Mouse (Mus musculus) liver, postnatal 0 days (tissue): ENCODE results near the gene Hist1h2ba. TPM values are rescaled to one million over a fixed set of nuclear protein-coding genes. Genes with fewer than 3 reads are reported as not detected.

ENCODE experiments used
- ATAC-seq: fragments of 200-750 bp; cut with Nextera tagmentation; 2 replicates; pipeline ENCODE4 v1.8.0; 2017; ENCODE audit warnings: mild to moderate bottlenecking, moderate library complexity
- DNase-seq: peaks from one replicate; pipeline ENCODE4 v3.0.0-alpha.2; 2016
- H3K27ac ChIP-seq: fragments of 300-500 bp; sonication (generic); 2 replicates; pipeline ENCODE4 v1.5.1; 2014; ENCODE audit warnings: antibody characterized with exemption, moderate library complexity, mild to moderate bottlenecking, low read depth
- H3K27me3 ChIP-seq: fragments of 300-500 bp; sonication (generic); 2 replicates; pipeline ENCODE4 v1.6.1; 2014; ENCODE audit warnings: low read length, control low read depth, mixed read lengths; ENCODE audit not compliant: insufficient read depth
- H3K36me3 ChIP-seq: fragments of 300-500 bp; sonication (generic); replicated peaks from 2 replicates; pipeline ENCODE4 v1.6.1; 2014; ENCODE audit warnings: mild to moderate bottlenecking, control low read depth, low read length, moderate library complexity, mixed read lengths; ENCODE audit not compliant: insufficient read depth
- H3K4me1 ChIP-seq: fragments of 300-500 bp; sonication (generic); 2 replicates; pipeline ENCODE4 v1.6.1; 2014; ENCODE audit warnings: antibody characterized with exemption, mild to moderate bottlenecking, control low read depth; ENCODE audit not compliant: insufficient read depth
- H3K4me2 ChIP-seq: fragments of 300-500 bp; sonication (generic); 2 replicates; pipeline ENCODE4 v1.6.1; 2014; ENCODE audit warnings: low read depth, mild to moderate bottlenecking, low read length, moderate library complexity, mixed read lengths
- H3K4me3 ChIP-seq: fragments of 300-500 bp; sonication (generic); 2 replicates; pipeline ENCODE4 v1.5.1; 2014; ENCODE audit warnings: low read depth, low read length
- H3K9ac ChIP-seq: fragments of 300-500 bp; sonication (generic); replicated peaks from 2 replicates; pipeline ENCODE4 v1.6.1; 2014; ENCODE audit warnings: mild to moderate bottlenecking, moderate library complexity
- H3K9me3 ChIP-seq: fragments of 300-500 bp; sonication (generic); 2 replicates; pipeline ENCODE4 v1.6.1; 2016; ENCODE audit warnings: mild to moderate bottlenecking, control low read depth, low read length, mixed read lengths
- CTCF ChIP-seq: sonication (generic); IDR thresholded peaks from 2 replicates; pipeline ENCODE4 v1.5.1; 2016; ENCODE audit warnings: antibody characterized with exemption, low read depth
- EP300 ChIP-seq: IDR thresholded peaks from 2 replicates; pipeline ENCODE4 v1.6.1; 2016; ENCODE audit warnings: antibody characterized with exemption, low read depth, mild to moderate bottlenecking
- WGBS: fragments of 180-500 bp; shearing (Covaris S2); extraction: QIAGEN DNeasy Blood & Tissue Kit; methylation state at CpG from one replicate; pipeline ENCODE4 v1.1.7; 2014; ENCODE audit not compliant: insufficient replicate concordance; 5-methylcytosine and 5-hydroxymethylcytosine counted together
- polyA plus RNA-seq: library from polyadenylated mRNA; unstranded; fragments of >200 nt; fragmentation: Nextera tagmentation; extraction: Ambion mirVana; gene quantifications from 2 replicates; pipeline ENCODE4 v1.2.1, GENCODE M21; 2015

The Hist1h2ba gene
- polyA plus RNA-seq, 1 experiment from 2014 or later = not detected

- no peak for TF ChIP-seq CTCF
- no peak for TF ChIP-seq EP300
- H3K4me3 ChIP-seq = no peak within 1 kb of the TSS
- H3K9ac ChIP-seq = no peak within 1 kb of the TSS; the same call in 1 of the 2 replicates
- H3K27ac ChIP-seq = peak within 1 kb of the TSS; percentile 84
- H3K4me2 ChIP-seq = 0 out of 2 replicates have a peak within 1 kb of the TSS, but pooled peaks have one; percentile 30
- no peak for DNase-seq
- 45% methylated on average over 9 of the region's 9 CpGs for WGBS
- no peaks in the 10 kb centered on the region for H3K36me3 ChIP-seq
- H3K27me3 ChIP-seq = no peaks in the 10 kb centered on the region
- no peak for ATAC-seq
- no peaks in the 10 kb centered on the region for H3K9me3 ChIP-seq
- peaks cover 55% of the 10 kb centered on the region for H3K4me1 ChIP-seq
Observed at GRCm38 (mm10) chr13:23914376-23915167, 19.4 kb downstream of the Hist1h2ba start, which contains the start of gene Slc17a4. Slc17a4 (minus strand) TSS chr13:23915009.

DNA sequence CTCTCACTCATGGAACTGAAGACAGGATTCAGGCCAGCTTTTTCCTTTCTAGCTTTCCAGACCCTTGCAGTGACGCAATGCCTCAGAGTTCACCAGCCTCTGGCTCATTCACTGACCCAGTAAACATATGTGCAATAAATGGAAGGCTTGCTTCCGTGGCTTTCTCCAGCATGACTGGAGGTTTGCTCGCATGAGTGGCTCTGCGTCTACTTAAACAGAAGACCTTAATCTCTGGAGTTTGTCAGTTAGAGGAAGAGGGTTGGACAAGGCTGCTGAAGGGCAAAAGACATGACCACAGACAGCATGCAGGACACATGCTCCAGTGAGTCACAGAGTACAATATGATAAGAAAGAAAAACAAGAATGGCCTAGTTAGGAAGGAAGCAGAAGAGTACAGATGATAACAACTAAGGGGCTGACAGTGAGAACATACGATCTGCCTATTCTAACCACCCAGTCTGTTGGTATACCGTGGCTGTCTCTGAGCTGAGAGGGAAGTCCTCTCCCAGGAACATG is 20.1 kb downstream of the Hist1h2ba start:
- Histone ChIP-seq H3K27me3 (no peaks in the 10 kb centered on the region), H3K4me2 (no peak overlapping the region), H3K36me3 (no peaks in the 10 kb centered on the region), H3K9me3 (no peaks in the 10 kb centered on the region), H3K4me3 (no peak overlapping the region), H3K4me1 (peaks cover 55% of the 10 kb centered on the region), H3K27ac (peak overlapping the region; percentile 84), H3K9ac (no peak overlapping the region; the same call in 1 of the 2 replicates)
- WGBS = 3% methylated on average over 6 of the region's 6 CpGs
- peak; percentile 86 for ATAC-seq
- peak; percentile 67 for DNase-seq
- TF ChIP-seq CTCF = no peak
- peak; percentile 90 for TF ChIP-seq EP300

DNA sequence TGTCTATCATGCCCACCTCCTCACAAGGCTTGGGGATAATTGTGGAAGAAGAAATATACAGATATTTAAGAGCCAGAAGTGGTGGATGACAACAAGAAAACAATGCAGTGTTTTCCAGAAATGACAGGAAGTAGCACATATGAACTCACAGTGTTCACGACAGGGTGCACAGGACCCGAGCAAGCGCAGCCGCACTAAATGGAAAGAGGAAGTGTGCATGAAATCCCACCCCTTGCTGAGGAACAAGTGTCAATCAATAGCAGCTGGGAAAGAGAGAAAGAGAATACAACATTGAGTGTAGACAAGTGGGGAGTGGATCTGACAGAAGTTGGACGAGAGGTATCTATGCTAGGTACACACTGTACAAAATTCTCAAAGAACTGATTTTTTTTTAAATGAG is 22.6 kb downstream of the Hist1h2ba start:
- no peak for DNase-seq
- peaks cover 47% of the 10 kb centered on the region for H3K4me1 ChIP-seq
- no peak for TF ChIP-seq EP300
- no peak for TF ChIP-seq CTCF

GRCm38 (mm10) chr13:23910121-23910520 is 23.8 kb downstream of the Hist1h2ba start:
- Histone ChIP-seq H3K4me3 (no peak overlapping the region), H3K4me1 (peaks cover 35% of the 10 kb centered on the region), H3K9me3 (no peaks in the 10 kb centered on the region), H3K4me2 (no peak overlapping the region), H3K9ac (no peak overlapping the region), H3K27me3 (no peaks in the 10 kb centered on the region), H3K36me3 (no peaks in the 10 kb centered on the region), H3K27ac (no peak overlapping the region)
- no peak for ATAC-seq
- TF ChIP-seq CTCF (no peak), EP300 (no peak)
- WGBS = 42% methylated on average over 5 of the region's 5 CpGs
- no peak for DNase-seq

More for the DNA sequence above, 22.6 kb downstream of the Hist1h2ba start:
- ATAC-seq = no peak
- Histone ChIP-seq H3K9me3 (no peaks in the 10 kb centered on the region), H3K4me2 (no peak overlapping the region), H3K27ac (no peak overlapping the region), H3K9ac (no peak overlapping the region), H3K27me3 (no peaks in the 10 kb centered on the region), H3K36me3 (no peaks in the 10 kb centered on the region), H3K4me3 (no peak overlapping the region)
- whole genome bisulfite sequencing = 27% methylated on average over 5 of the region's 5 CpGs

DNA sequence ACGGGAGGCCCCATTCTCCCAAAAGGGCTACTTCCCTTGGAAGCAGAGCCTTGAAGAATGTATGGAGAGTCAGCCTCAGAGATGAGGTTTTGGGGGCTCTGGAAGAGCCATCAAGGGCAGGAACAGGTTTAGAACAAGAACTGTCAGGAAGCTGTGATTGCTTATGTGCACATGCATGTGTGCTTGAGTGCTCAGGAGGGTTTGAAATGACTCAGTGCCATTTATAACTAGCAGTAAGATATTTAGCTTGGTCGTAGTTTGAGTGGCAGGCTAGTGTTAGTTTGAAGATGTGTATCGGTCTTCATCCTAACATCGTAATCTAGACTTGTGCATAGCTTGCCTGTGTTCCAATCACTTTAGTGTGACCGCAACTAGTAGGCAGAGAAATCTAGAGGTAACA is 27.1 kb downstream of the Hist1h2ba start:
- H3K4me1 ChIP-seq = peaks cover 7% of the 10 kb centered on the region
- WGBS = 86% methylated on average over 5 of the region's 5 CpGs
- no peak overlapping the region for H3K9ac ChIP-seq
- no peak overlapping the region for H3K27ac ChIP-seq
- no peak overlapping the region for H3K4me2 ChIP-seq
- no peaks in the 10 kb centered on the region for H3K36me3 ChIP-seq
- no peaks in the 10 kb centered on the region for H3K27me3 ChIP-seq
- no peak for ATAC-seq
- DNase-seq = no peak
- TF ChIP-seq CTCF = no peak
- TF ChIP-seq EP300 = no peak
- no peak overlapping the region for H3K4me3 ChIP-seq
- H3K9me3 ChIP-seq = no peaks in the 10 kb centered on the region

- no peaks in the 10 kb centered on the region for H3K9me3 ChIP-seq
- 24% methylated on average over 6 of the region's 6 CpGs for WGBS
- peaks cover 5% of the 10 kb centered on the region; the same call in 1 of the 2 replicates for H3K4me1 ChIP-seq
- TF ChIP-seq EP300 (no peak), CTCF (no peak)
- H3K36me3 ChIP-seq = no peaks in the 10 kb centered on the region
- no peaks in the 10 kb centered on the region for H3K27me3 ChIP-seq
- no peak overlapping the region for H3K27ac ChIP-seq
- H3K4me3 ChIP-seq = no peak overlapping the region
- H3K4me2 ChIP-seq = no peak overlapping the region
- no peak overlapping the region for H3K9ac ChIP-seq
- DNase-seq = no peak
- ATAC-seq = no peak
Observed at GRCm38 (mm10) chr13:23898242-23898641, 35.7 kb downstream of the Hist1h2ba start.
